Mouse (Mus musculus) C2C12 (cell line): Measurements from ENCODE around the gene Ppp1r14d. TPM values are rescaled to one million over a fixed set of nuclear protein-coding genes. Genes with fewer than 3 reads are reported as not detected.
A peak's percentile ranks its signal among the peaks of the same experiment; 100 is the strongest.

Experiments
- H3K27me3 ChIP-seq: one replicate; pipeline ENCODE4 v1.6.1; 2011; ENCODE audit not compliant: control insufficient read depth, insufficient read depth, insufficient read length
- H3K36me3 ChIP-seq: one replicate; pipeline ENCODE4 v1.6.1; 2011; ENCODE audit not compliant: control insufficient read depth, insufficient read depth
- H3K4me3 ChIP-seq: one replicate; pipeline ENCODE4 v1.5.1; 2011; ENCODE audit warnings: mild to moderate bottlenecking, control low read depth; ENCODE audit not compliant: poor library complexity, insufficient read depth, severe bottlenecking
- H3K79me2 ChIP-seq: one replicate; pipeline ENCODE4 v1.6.1; 2011; ENCODE audit not compliant: control insufficient read depth, insufficient read depth
- H3K79me3 ChIP-seq: one replicate; pipeline ENCODE4 v1.6.1; 2011; ENCODE audit warnings: low read depth, control low read depth
- H3ac ChIP-seq: one replicate; pipeline ENCODE3; 2011; ENCODE audit warnings: low read depth; ENCODE audit not compliant: control insufficient read depth, insufficient read length
- CEBPB ChIP-seq: IDR thresholded peaks from one replicate; pipeline ENCODE4 v1.6.1; 2011; ENCODE audit warnings: low read depth, mild to moderate bottlenecking, control low read depth, moderate library complexity
- CTCF ChIP-seq: IDR thresholded peaks from one replicate; pipeline ENCODE4 v1.5.1; 2011; ENCODE audit not compliant: control insufficient read depth, insufficient read depth, insufficient read length
- FOSL1 ChIP-seq: IDR thresholded peaks from one replicate; pipeline ENCODE4 v1.8.0; 2011; ENCODE audit warnings: mild to moderate bottlenecking, low read length; ENCODE audit not compliant: poor library complexity, insufficient read depth, severe bottlenecking
- MAX ChIP-seq: IDR thresholded peaks from one replicate; pipeline ENCODE4 v1.6.1; 2011; ENCODE audit warnings: mild to moderate bottlenecking, control low read depth
- MYOD1 ChIP-seq: IDR thresholded peaks from one replicate; pipeline ENCODE4 v1.6.1; 2011; ENCODE audit warnings: low read depth; ENCODE audit not compliant: control insufficient read depth, insufficient read length
- MYOG ChIP-seq: IDR thresholded peaks from one replicate; pipeline ENCODE4 v1.6.1; 2011; ENCODE audit not compliant: control insufficient read depth, insufficient read length; ENCODE audit errors: extremely low read depth
- USF1 ChIP-seq: IDR thresholded peaks from one replicate; pipeline ENCODE4 v1.6.1; 2011; ENCODE audit warnings: low read depth, mild to moderate bottlenecking, control low read depth, moderate library complexity
- long read RNA-seq, 2 experiments: library from polyadenylated mRNA; unstranded; transcript quantifications; one replicate each; pipeline ENCODE4 v2.0.0; 2019 to 2020
- polyA plus RNA-seq: library from polyadenylated mRNA; unstranded; fragments of >200 nt; fragmentation: generic; extraction: Trizol; gene quantifications from one replicate; pipeline ENCODE4 v1.2.1, GENCODE M21; 2012; ENCODE audit warnings: missing spikeins

The Ppp1r14d gene
- 0.12 TPM for polyA plus RNA-seq
- long read RNA-seq, experiment 1: 0 reads
- long read RNA-seq, experiment 2: 0 reads

- no peaks in the 10 kb centered on the region for H3K79me2 ChIP-seq
- no peaks in the 10 kb centered on the region for H3K36me3 ChIP-seq
- H3K27me3 ChIP-seq: no peaks in the 10 kb centered on the region
- no peak within 1 kb of the TSS for H3ac ChIP-seq
- no peak within 1 kb of the TSS for H3K4me3 ChIP-seq
- TF ChIP-seq MAX (no peak), USF1 (no peak), CEBPB (no peak), CTCF (no peak), FOSL1 (no peak), MYOG (no peak), MYOD1 (no peak)
- no peaks in the 10 kb centered on the region for H3K79me3 ChIP-seq
Observed at GRCm38 (mm10) chr2:119229775-119230704, at the start of gene Ppp1r14d. Gene Ppp1r14d, minus strand, starts transcription at chr2:119229906.

- H3K79me3 ChIP-seq: no peaks in the 10 kb centered on the region
- TF ChIP-seq CEBPB (no peak), USF1 (no peak), MYOD1 (no peak), CTCF (no peak), FOSL1 (no peak), MYOG (no peak), MAX (no peak)
- H3K79me2 ChIP-seq: no peaks in the 10 kb centered on the region
- no peaks in the 10 kb centered on the region for H3K27me3 ChIP-seq
- no peak overlapping the region for H3K4me3 ChIP-seq
- H3K36me3 ChIP-seq: no peaks in the 10 kb centered on the region
- H3ac ChIP-seq: no peak overlapping the region
Observed at GRCm38 (mm10) chr2:119277810-119278209, 48.1 kb upstream of the Ppp1r14d start.

GRCm38 (mm10) chr2:119276926-119277325 is 47.2 kb upstream of the Ppp1r14d start:
- Histone ChIP-seq H3K27me3 (no peaks in the 10 kb centered on the region), H3K79me3 (no peaks in the 10 kb centered on the region), H3K4me3 (no peak overlapping the region), H3ac (no peak overlapping the region), H3K36me3 (no peaks in the 10 kb centered on the region), H3K79me2 (no peaks in the 10 kb centered on the region)
- no peak for TF ChIP-seq USF1
- no peak for TF ChIP-seq MAX
- no peak for TF ChIP-seq MYOD1
- no peak for TF ChIP-seq CEBPB
- TF ChIP-seq FOSL1: no peak
- TF ChIP-seq MYOG: no peak
- TF ChIP-seq CTCF: no peak

- Histone ChIP-seq H3K4me3 (no peak overlapping the region), H3K79me2 (no peaks in the 10 kb centered on the region), H3K79me3 (no peaks in the 10 kb centered on the region), H3ac (no peak overlapping the region), H3K27me3 (no peaks in the 10 kb centered on the region), H3K36me3 (no peaks in the 10 kb centered on the region)
- TF ChIP-seq MYOD1: no peak
- no peak for TF ChIP-seq MAX
- no peak for TF ChIP-seq USF1
- TF ChIP-seq CEBPB: no peak
- TF ChIP-seq CTCF: no peak
- no peak for TF ChIP-seq MYOG
- TF ChIP-seq FOSL1: no peak
Observed at GRCm38 (mm10) chr2:119274126-119274525, 44.4 kb upstream of the Ppp1r14d start.

- no peaks in the 10 kb centered on the region for H3K79me3 ChIP-seq
- H3K79me2 ChIP-seq: no peaks in the 10 kb centered on the region
- H3K36me3 ChIP-seq: no peaks in the 10 kb centered on the region
- peak within 1 kb of the TSS; percentile 21 for H3K4me3 ChIP-seq
- TF ChIP-seq CTCF (peak; percentile 57), MYOD1 (no peak)
- H3K27me3 ChIP-seq: no peaks in the 10 kb centered on the region
- peak within 1 kb of the TSS; percentile 43 for H3ac ChIP-seq
Observed at GRCm38 (mm10) chr2:119270643-119271331, 41.1 kb upstream of the Ppp1r14d start, which contains the start of gene Rhov. Gene Rhov, minus strand, starts transcription at chr2:119271272.
